Mouse (Mus musculus) MEL (cell line): Measurements from ENCODE around the gene Tspan17. TPM values are rescaled to one million over a fixed set of nuclear protein-coding genes. Genes with fewer than 3 reads are reported as not detected.

Experiments
- DNase-seq: peaks from one replicate; pipeline ENCODE4 v3.0.0; 2011; ENCODE audit warnings: low read depth, low spot score
- H3K27ac ChIP-seq: 2 replicates; pipeline ENCODE4 v1.5.1; 2012; ENCODE audit warnings: low read depth, mild to moderate bottlenecking, control low read depth, low read length, moderate library complexity; ENCODE audit not compliant: control insufficient read depth
- H3K27me3 ChIP-seq, 2 experiments: fragments of 150-350 bp in 1 of 2; sonication (generic) in 1 of 2; 2 replicates each; pipeline ENCODE4 v1.6.1; 2012; ENCODE audit warnings: low read length in 2 of 2, mild to moderate bottlenecking in 2 of 2, improper control_type of control experiment in 1 of 2, moderate library complexity in 1 of 2; ENCODE audit not compliant: insufficient read depth in 2 of 2, control insufficient read depth in 1 of 2
- H3K36me3 ChIP-seq, 2 experiments: 2 replicates each; pipeline ENCODE4 v1.6.1; 2012 to 2014; ENCODE audit warnings: low read length in 2 of 2, improper control_type of control experiment in 1 of 2, inconsistent platforms in 1 of 2, mild to moderate bottlenecking in 1 of 2; ENCODE audit not compliant: insufficient read depth in 2 of 2, control insufficient read depth in 1 of 2
- H3K4me1 ChIP-seq, 2 experiments: fragments of 150-350 bp in 1 of 2; sonication (generic) in 1 of 2; 2 replicates each; pipeline ENCODE4 v1.6.1; 2012; ENCODE audit warnings: low read length in 2 of 2, improper control_type of control experiment in 1 of 2, mild to moderate bottlenecking in 1 of 2; ENCODE audit not compliant: insufficient read depth in 2 of 2, control insufficient read depth in 1 of 2
- H3K4me3 ChIP-seq, 2 experiments: fragments of 150-350 bp in 1 of 2; sonication (generic) in 1 of 2; 2 replicates each; pipeline ENCODE4 v1.5.1; 2012; ENCODE audit warnings: low read depth in 2 of 2, low read length in 2 of 2, mild to moderate bottlenecking in 2 of 2, moderate library complexity in 2 of 2, control low read depth in 1 of 2, improper control_type of control experiment in 1 of 2; ENCODE audit not compliant: control insufficient read depth in 1 of 2, insufficient read depth in 1 of 2
- H3K79me2 ChIP-seq: 2 replicates; pipeline ENCODE4 v1.6.1; 2012; ENCODE audit warnings: mild to moderate bottlenecking, low read length, moderate library complexity; ENCODE audit not compliant: control insufficient read depth, poor library complexity, insufficient read depth
- H3K9ac ChIP-seq: 2 replicates; pipeline ENCODE4 v1.6.1; 2012; ENCODE audit warnings: low read depth, mild to moderate bottlenecking, control low read depth, low read length, moderate library complexity; ENCODE audit not compliant: control insufficient read depth, poor library complexity, severe bottlenecking
- H3K9me3 ChIP-seq: fragments of 150-350 bp; sonication (generic); replicated peaks from 2 replicates; pipeline ENCODE4 v1.6.1; 2012; ENCODE audit warnings: mild to moderate bottlenecking, low read length, improper control_type of control experiment, moderate library complexity; ENCODE audit not compliant: insufficient read depth
- CHD1 ChIP-seq: IDR thresholded peaks from 2 replicates; pipeline ENCODE4 v1.6.1; 2012; ENCODE audit warnings: low read depth, mild to moderate bottlenecking, inconsistent platforms, low read length, improper control_type of control experiment
- CTCF ChIP-seq, 3 experiments: IDR thresholded peaks in 2 of 3; conservative IDR thresholded peaks in 1 of 3; 2 replicates each; pipeline ENCODE4 v1.5.1; 2011 to 2012; ENCODE audit warnings: low read length in 3 of 3, low read depth in 2 of 3, mild to moderate bottlenecking in 2 of 3, improper control_type of control experiment in 1 of 3, inconsistent platforms in 1 of 3, mixed read lengths in 1 of 3, moderate library complexity in 1 of 3; ENCODE audit not compliant: control insufficient read depth in 1 of 3, insufficient read depth in 1 of 3, poor library complexity in 1 of 3, severe bottlenecking in 1 of 3
- ETS1 ChIP-seq: IDR thresholded peaks from 2 replicates; pipeline ENCODE4 v1.6.1; 2012; ENCODE audit warnings: low read depth, mild to moderate bottlenecking, inconsistent platforms, low read length, improper control_type of control experiment, moderate library complexity
- MAZ ChIP-seq: IDR thresholded peaks from 2 replicates; pipeline ENCODE4 v1.6.1; 2012; ENCODE audit warnings: low read depth, mild to moderate bottlenecking, inconsistent platforms, low read length, improper control_type of control experiment
- MYB ChIP-seq: IDR thresholded peaks from 2 replicates; pipeline ENCODE4 v1.6.1; 2011; ENCODE audit warnings: mild to moderate bottlenecking, low read depth, low read length, improper control_type of control experiment
- MYC ChIP-seq: IDR thresholded peaks from 2 replicates; pipeline ENCODE4 v1.6.1; 2011; ENCODE audit warnings: low read depth, mild to moderate bottlenecking, low read length, improper control_type of control experiment, moderate library complexity
- POLR2A ChIP-seq, 2 experiments: IDR thresholded peaks; 2 replicates each; pipeline ENCODE4 v1.6.1; 2011 to 2012; ENCODE audit warnings: low read length in 2 of 2, mild to moderate bottlenecking in 2 of 2, control low read depth in 1 of 2, improper control_type of control experiment in 1 of 2, low read depth in 1 of 2, moderate library complexity in 1 of 2; ENCODE audit not compliant: control insufficient read depth in 1 of 2, insufficient read depth in 1 of 2, poor library complexity in 1 of 2
- POLR2AphosphoS5 ChIP-seq: IDR thresholded peaks from 2 replicates; pipeline ENCODE4 v1.6.1; 2012; ENCODE audit warnings: low read depth, borderline replicate concordance, mild to moderate bottlenecking, inconsistent platforms, low read length, moderate library complexity, mixed read lengths
- RAD21 ChIP-seq: IDR thresholded peaks from 2 replicates; pipeline ENCODE4 v1.6.1; 2011; ENCODE audit warnings: mild to moderate bottlenecking, low read depth, low read length, improper control_type of control experiment
- SIN3A ChIP-seq: IDR thresholded peaks from 2 replicates; pipeline ENCODE4 v1.6.1; 2012; ENCODE audit warnings: low read length, improper control_type of control experiment, inconsistent platforms
- USF1 ChIP-seq: IDR thresholded peaks from 2 replicates; pipeline ENCODE4 v1.6.1; 2014; ENCODE audit warnings: low read depth, mild to moderate bottlenecking, inconsistent platforms, low read length, improper control_type of control experiment, moderate library complexity
- ZKSCAN1 ChIP-seq: IDR thresholded peaks from 2 replicates; pipeline ENCODE4 v1.6.1; 2012; ENCODE audit warnings: low read depth, mild to moderate bottlenecking, inconsistent platforms, low read length, improper control_type of control experiment, moderate library complexity
- polyA plus RNA-seq, 2 experiments: library from polyadenylated mRNA; stranded (reverse) in 1 of 2; unstranded in 1 of 2; fragments of >175 nt in 1 of 2; fragments of >200 nt in 1 of 2; gene quantifications; 2 replicates each; pipeline versions ENCODE4 v1.2.1 to v1.2.4; 2012; ENCODE audit warnings: low replicate concordance in 2 of 2, low read depth in 1 of 2; ENCODE audit not compliant: insufficient read length in 2 of 2, insufficient read depth in 1 of 2, missing spikeins in 1 of 2
- total RNA-seq: library from RNA; depleted of rRNA; stranded (reverse); fragments of 300-350 nt; gene quantifications from 2 replicates; pipeline ENCODE4 v1.2.3, GENCODE M21; 2012

Tspan17 gene
- total and polyA plus RNA-seq, 3 experiments: 4.1 to 23.0 TPM; not detected in 1

DNA sequence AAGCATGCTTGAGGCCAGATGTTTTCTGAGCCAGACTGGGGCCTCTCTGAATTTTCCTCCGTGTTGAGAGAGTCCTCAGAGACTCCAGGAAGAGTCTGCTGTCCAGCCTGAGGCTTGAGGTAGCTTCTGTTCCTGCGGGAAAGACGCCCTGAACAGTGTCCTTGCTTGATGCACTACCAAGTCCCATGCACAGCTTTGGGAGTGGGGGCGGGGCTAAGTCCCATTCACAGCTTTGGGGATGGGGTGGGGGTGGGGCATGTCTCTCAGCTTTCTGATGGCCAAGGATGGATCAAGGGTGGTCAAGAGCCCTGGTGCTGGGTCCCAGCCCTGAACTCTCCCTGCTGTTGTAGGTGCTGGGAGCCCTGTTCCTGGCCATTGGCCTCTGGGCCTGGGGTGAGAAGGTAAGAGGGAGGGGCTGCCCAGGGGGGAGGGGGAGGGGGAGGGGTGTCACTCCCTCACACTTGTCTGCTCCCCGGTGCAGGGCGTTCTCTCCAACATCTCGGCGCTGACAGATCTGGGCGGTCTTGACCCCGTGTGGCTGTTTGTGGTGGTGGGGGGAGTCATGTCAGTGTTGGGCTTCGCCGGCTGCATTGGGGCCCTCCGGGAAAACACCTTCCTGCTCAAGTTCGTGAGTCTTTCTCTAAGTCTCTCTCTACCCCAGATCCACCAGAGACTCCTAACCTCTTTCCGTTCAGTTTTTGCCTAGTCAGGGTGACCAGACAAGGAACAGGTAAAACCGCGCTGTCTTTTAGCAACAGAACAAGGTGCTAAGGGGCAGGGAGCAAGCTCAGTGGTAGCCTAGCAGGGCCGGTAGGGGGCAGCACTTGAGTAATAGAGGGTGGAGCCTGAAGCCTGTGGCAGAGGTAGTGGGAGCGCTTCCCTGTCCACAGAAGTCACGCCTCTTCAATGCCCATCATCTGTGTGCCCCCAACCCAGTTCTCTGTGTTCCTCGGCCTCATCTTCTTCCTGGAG, 3.4 kb downstream of the Tspan17 start:
- Histone ChIP-seq H3K27ac (no peak overlapping the region), H3K9ac (no peak overlapping the region), H3K36me3 (no peaks in the 10 kb centered on the region; a peak in 1 of 4 replicates), H3K27me3 (no peaks in the 10 kb centered on the region), H3K9me3 (no peaks in the 10 kb centered on the region), H3K4me3 (no peak overlapping the region), H3K79me2 (no peaks in the 10 kb centered on the region; the same call in 1 of the 2 replicates), H3K4me1 (peaks cover 0 to 5% of the 10 kb centered on the region in 2 experiments; a peak in 2 of 4 replicates)
- TF ChIP-seq CTCF (IDR thresholded peaks at IDR 0.05 in 2 of 3, conservative IDR thresholded peaks at IDR 0.05 in 1 of 3; ENCODE audit: control insufficient read depth in 1 of 3, insufficient read depth in 1 of 3, low read depth in 2 of 3, low read length in 3 of 3, poor library complexity in 1 of 3, severe bottlenecking in 1 of 3) (peak in 2 of 3 experiments; percentile 8 to 31; a peak in 2 of 6 replicates), POLR2A (IDR thresholded peaks at IDR 0.05; ENCODE audit: control insufficient read depth in 1 of 2, insufficient read depth in 1 of 2, low read depth in 1 of 2, low read length in 2 of 2, poor library complexity in 1 of 2) (no peak)
- DNase-seq: no peak

DNA sequence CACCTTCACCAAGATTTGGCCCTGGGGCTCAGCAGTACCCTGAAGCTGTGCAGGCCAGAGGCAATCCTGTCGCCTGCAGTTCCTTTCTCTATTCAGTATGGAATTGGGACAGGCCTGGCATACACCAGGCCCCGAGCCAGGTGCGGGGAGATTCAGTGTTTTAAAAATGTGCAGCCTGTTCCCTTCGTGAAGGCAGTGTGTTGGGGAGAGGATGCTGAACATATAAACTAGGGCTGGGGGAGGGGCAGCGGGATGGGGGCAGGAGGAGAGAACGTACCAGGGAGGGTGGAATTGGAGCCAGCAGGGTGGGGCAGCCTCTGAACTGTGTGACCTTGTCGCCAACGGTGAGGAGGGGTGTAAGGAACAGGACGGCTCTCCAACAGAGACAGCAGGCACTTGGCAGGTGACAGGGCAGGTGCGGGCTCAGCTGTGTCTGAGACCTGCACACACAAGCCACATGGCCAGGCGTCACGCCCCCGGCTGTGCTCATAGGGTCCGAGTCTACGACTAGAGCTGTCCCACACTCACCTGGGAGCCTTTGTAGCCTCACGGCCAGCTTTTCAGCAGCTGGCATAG, 4.9 kb downstream of the Tspan17 start:
- Histone ChIP-seq H3K9me3 (no peaks in the 10 kb centered on the region), H3K27ac (no peak overlapping the region), H3K79me2 (no peaks in the 10 kb centered on the region; the same call in 1 of the 2 replicates), H3K36me3 (no peaks in the 10 kb centered on the region; a peak in 1 of 4 replicates), H3K27me3 (no peaks in the 10 kb centered on the region), H3K4me1 (peaks cover 2 to 11% of the 10 kb centered on the region in 2 experiments), H3K4me3 (no peak overlapping the region), H3K9ac (no peak overlapping the region)
- DNase-seq: no peak
- TF ChIP-seq USF1 (no peak), RAD21 (no peak), MYC (no peak), MYB (no peak), SIN3A (no peak), POLR2A (IDR thresholded peaks at IDR 0.05; ENCODE audit: control insufficient read depth in 1 of 2, insufficient read depth in 1 of 2, low read depth in 1 of 2, low read length in 2 of 2, poor library complexity in 1 of 2) (no peak), MAZ (no peak), POLR2AphosphoS5 (no peak), ETS1 (no peak), CHD1 (no peak), ZKSCAN1 (no peak)
